Mouse (Mus musculus) heart, postnatal 14 days (tissue): ENCODE measurements at regions not wholly inside any gene's neighbourhood (a gene's known extent, or its start where the extent isn't known, plus 50 kb on each side); places are given as distances from the start of the nearest gene placed in this dataset.
"Not testable (repeated sequence)": the region's sequence is repeated elsewhere in the genome, so short reads cannot be mapped to it uniquely, and the experiment has no call there.

Experiments
- DNase-seq, 2 experiments: peaks; one replicate each; pipeline ENCODE4 v3.0.0; 2021 to 2022
- intact Hi-C: fragments of 180-260 bp; cut with DNase I; formaldehyde crosslinking; loops from one replicate; pipeline ENCODE4 v1.15.1; 2025

- DNase-seq, result no peak
- intact Hi-C loops, result no loop called here
Observed at GRCm38 (mm10) chr14:15842024-15842599, 403.3 kb upstream of the Lrrc3b start.

- DNase-seq, result no peak
- intact Hi-C loops, result no loop called here
Observed at GRCm38 (mm10) chr14:15868520-15868919, 380.6 kb upstream of the Ngly1 start.

GRCm38 (mm10) chr14:15872013-15872412 is 377.1 kb upstream of the Ngly1 start:
- intact Hi-C loops, result no loop called here
- DNase-seq, result no peak

- intact Hi-C loops, result loop anchor here (5.0 kb wide), 1 partner anchor 443 kb away; the partner anchor contains the start of gene Lrrc3b
- no peak for DNase-seq
Observed at GRCm38 (mm10) chr14:15880146-15880545, 368.9 kb upstream of the Ngly1 start.

- intact Hi-C loops, result loop anchor here (1.0 to 5.0 kb wide), 2 partner anchors 444 to 526 kb away; partner anchors contain the start of gene Lrrc3b
- DNase-seq, result peak; percentile 29 to 53
Observed at GRCm38 (mm10) chr14:15881284-15881683, 367.8 kb upstream of the Ngly1 start.

GRCm38 (mm10) chr14:15884641-15885340 is 364.3 kb upstream of the Ngly1 start:
- DNase-seq, result no peak
- intact Hi-C loops, result loop anchor here (5.0 kb wide), 1 partner anchor 447 kb away; the partner anchor contains the start of gene Lrrc3b

GRCm38 (mm10) chr14:15897098-15897497 is 352.0 kb upstream of the Ngly1 start:
- intact Hi-C loops, result no loop called here
- no peak for DNase-seq

- DNase-seq, intact Hi-C loops: not testable (repeated sequence)
Observed at GRCm38 (mm10) chr14:15906429-15906828, 342.7 kb upstream of the Ngly1 start.

GRCm38 (mm10) chr14:15913206-15913605 is 335.9 kb upstream of the Ngly1 start:
- not testable (repeated sequence) for DNase-seq

GRCm38 (mm10) chr14:15914176-15914575 is 334.9 kb upstream of the Ngly1 start:
- DNase-seq, result no peak
- intact Hi-C loops, result no loop called here

More at GRCm38 (mm10) chr14:15913206-15913605, 335.9 kb upstream of the Ngly1 start:
- intact Hi-C loops, result not testable (repeated sequence)

GRCm38 (mm10) chr14:15924676-15925075 is 324.4 kb upstream of the Ngly1 start:
- intact Hi-C loops, DNase-seq: not testable (repeated sequence)

GRCm38 (mm10) chr14:15934729-15935128 is 314.4 kb upstream of the Ngly1 start:
- intact Hi-C loops, result no loop called here

GRCm38 (mm10) chr14:15970321-15970720 is 278.8 kb upstream of the Ngly1 start:
- intact Hi-C loops, result no loop called here
- DNase-seq, result no peak

More at GRCm38 (mm10) chr14:15934729-15935128, 314.4 kb upstream of the Ngly1 start:
- no peak for DNase-seq

- DNase-seq, result no peak
- intact Hi-C loops, result no loop called here
Observed at GRCm38 (mm10) chr14:15970767-15971166, 278.3 kb upstream of the Ngly1 start.

- intact Hi-C loops, result no loop called here
- DNase-seq, result no peak
Observed at GRCm38 (mm10) chr14:15971306-15971705, 277.8 kb upstream of the Ngly1 start.

GRCm38 (mm10) chr14:15977366-15977765 is 271.7 kb upstream of the Ngly1 start:
- intact Hi-C loops, result no loop called here

GRCm38 (mm10) chr14:15978329-15978728 is 270.8 kb upstream of the Ngly1 start:
- DNase-seq, result no peak
- intact Hi-C loops, result no loop called here

More at GRCm38 (mm10) chr14:15977366-15977765, 271.7 kb upstream of the Ngly1 start:
- no peak for DNase-seq

GRCm38 (mm10) chr14:16005409-16005808 is 243.7 kb upstream of the Ngly1 start:
- intact Hi-C loops, result no loop called here
- no peak for DNase-seq

GRCm38 (mm10) chr14:16006968-16007367 is 242.1 kb upstream of the Ngly1 start:
- intact Hi-C loops, result no loop called here
- no peak for DNase-seq

GRCm38 (mm10) chr14:16009778-16010177 is 239.3 kb upstream of the Ngly1 start:
- intact Hi-C loops, result loop anchor here (10.0 kb wide), 1 partner anchor 55 kb away; no protein-coding TSS in a partner anchor
- no peak for DNase-seq

- no peak for DNase-seq
- intact Hi-C loops, result no loop called here
Observed at GRCm38 (mm10) chr14:16023853-16024252, 225.2 kb upstream of the Ngly1 start.

GRCm38 (mm10) chr14:16037771-16038170 is 211.3 kb upstream of the Ngly1 start:
- no peak for DNase-seq
- intact Hi-C loops, result no loop called here
